Mouse (Mus musculus) heart, embryonic 14.5 days (tissue): ENCODE results near the gene Mrgpra2a. TPM values are rescaled to one million over a fixed set of nuclear protein-coding genes. Genes with fewer than 3 reads are reported as not detected.
"Not testable (repeated sequence)": the region's sequence is repeated elsewhere in the genome, so short reads cannot be mapped to it uniquely, and the experiment has no call there.

Source experiments
- ATAC-seq: fragments of 200-750 bp; cut with Nextera tagmentation; 2 replicates; pipeline ENCODE4 v1.8.0; 2017; ENCODE audit warnings: low read depth, moderate TSS enrichment; ENCODE audit not compliant: insufficient number of reproducible peaks, insufficient read depth, low FRiP score
- H3K27ac ChIP-seq, 2 experiments: fragments of 200-500 bp in 1 of 2; fragments of 300-500 bp in 1 of 2; sonication (generic) in 1 of 2; replicated peaks in 1 of 2; 2 replicates each; pipeline ENCODE4 v1.5.1; 2012 to 2014; ENCODE audit warnings: low read depth in 2 of 2, low read length in 2 of 2, control low read depth in 1 of 2, mild to moderate bottlenecking in 1 of 2, mixed read lengths in 1 of 2; ENCODE audit not compliant: control insufficient read depth in 1 of 2, insufficient read depth in 1 of 2
- H3K27me3 ChIP-seq: fragments of 300-500 bp; sonication (generic); 2 replicates; pipeline ENCODE4 v1.6.1; 2014; ENCODE audit warnings: mild to moderate bottlenecking, low read length, control low read depth; ENCODE audit not compliant: control insufficient read depth, insufficient read depth
- H3K36me3 ChIP-seq: fragments of 300-500 bp; sonication (generic); 2 replicates; pipeline ENCODE4 v1.6.1; 2014; ENCODE audit warnings: mild to moderate bottlenecking, control low read depth, low read length, mixed read lengths; ENCODE audit not compliant: control insufficient read depth, insufficient read depth
- H3K4me1 ChIP-seq, 2 experiments: fragments of 200-500 bp in 1 of 2; fragments of 300-500 bp in 1 of 2; sonication (generic) in 1 of 2; 2 replicates each; pipeline ENCODE4 v1.6.1; 2012 to 2014; ENCODE audit warnings: low read length in 2 of 2, control low read depth in 1 of 2, mixed read lengths in 1 of 2; ENCODE audit not compliant: control insufficient read depth in 2 of 2, insufficient read depth in 2 of 2
- H3K4me2 ChIP-seq: fragments of 300-500 bp; sonication (generic); 2 replicates; pipeline ENCODE4 v1.6.1; 2014; ENCODE audit warnings: mild to moderate bottlenecking, low read length
- H3K4me3 ChIP-seq, 2 experiments: fragments of 200-500 bp in 1 of 2; fragments of 300-500 bp in 1 of 2; sonication (generic) in 1 of 2; 2 replicates each; pipeline ENCODE4 v1.5.1; 2012 to 2014; ENCODE audit warnings: low read length in 2 of 2, mild to moderate bottlenecking in 2 of 2, control low read depth in 1 of 2, low read depth in 1 of 2, moderate library complexity in 1 of 2; ENCODE audit not compliant: control insufficient read depth in 1 of 2, insufficient read depth in 1 of 2
- H3K9ac ChIP-seq: fragments of 300-500 bp; sonication (generic); 2 replicates; pipeline ENCODE4 v1.6.1; 2014; ENCODE audit warnings: mild to moderate bottlenecking, low read length
- H3K9me3 ChIP-seq: fragments of 300-500 bp; sonication (generic); 2 replicates; pipeline ENCODE4 v1.6.1; 2016; ENCODE audit warnings: low read length, control low read depth; ENCODE audit not compliant: control insufficient read depth
- WGBS: fragments of 180-500 bp; shearing (Covaris S2); extraction: QIAGEN DNeasy Blood & Tissue Kit; methylation state at CpG from one replicate; pipeline ENCODE4 v1.1.7; 2014; 5-methylcytosine and 5-hydroxymethylcytosine counted together
- polyA plus RNA-seq: library from polyadenylated mRNA; unstranded; fragments of >200 nt; fragmentation: Nextera tagmentation; extraction: Ambion mirVana; gene quantifications from 2 replicates; pipeline ENCODE4 v1.2.1, GENCODE M21; 2014

Gene Mrgpra2a
- not detected in 2 replicates for polyA plus RNA-seq

DNA sequence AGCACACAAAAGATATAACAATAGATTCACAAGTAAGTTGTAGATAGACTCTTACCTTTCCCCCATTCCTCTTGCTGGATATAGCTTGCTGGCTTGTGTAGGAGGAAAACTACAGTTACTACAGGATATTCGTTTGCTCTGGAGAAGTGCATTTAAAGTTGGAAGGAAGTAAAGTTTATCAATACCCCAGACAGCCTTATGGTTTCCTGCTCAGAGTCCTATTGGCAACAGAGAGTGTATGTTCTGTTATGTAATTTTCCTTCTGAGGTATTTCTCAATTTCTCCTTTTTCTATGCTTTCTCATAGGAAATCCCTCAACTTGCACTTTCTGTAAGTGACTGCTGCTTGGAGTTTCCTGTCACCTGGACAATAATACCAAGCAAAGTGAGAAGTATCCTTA is at the start of gene Mrgpra2a:
Mrgpra2a (minus strand) TSS at position 125 of the 400 bp plus-strand sequence.
- not testable (repeated sequence) for ATAC-seq, H3K27me3 ChIP-seq, H3K36me3 ChIP-seq, H3K9me3 ChIP-seq, H3K9ac ChIP-seq, H3K4me2 ChIP-seq, H3K4me1 ChIP-seq, H3K27ac ChIP-seq, H3K4me3 ChIP-seq
- WGBS: no CpG with 5 or more reads among the region's 1 CpGs

DNA sequence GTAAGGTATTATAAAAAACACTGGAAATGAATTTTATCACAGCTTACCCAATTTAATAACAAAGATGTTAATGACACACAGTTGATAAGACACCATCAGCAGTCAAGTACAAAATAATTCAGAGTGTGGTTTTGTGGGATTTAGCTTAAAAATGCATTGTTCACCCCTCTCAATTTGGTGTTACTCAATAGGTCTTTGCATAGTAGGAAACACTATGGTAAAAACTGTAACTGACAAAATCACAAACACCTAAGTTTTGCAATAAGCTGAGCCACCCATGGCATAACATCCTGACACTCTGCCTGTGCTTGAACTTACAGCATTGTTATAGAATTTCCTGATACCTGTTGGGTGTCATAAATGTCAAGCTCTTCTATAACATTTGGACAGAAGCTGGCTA is 39.3 kb upstream of the Mrgpra2a start:
- ATAC-seq, H3K36me3 ChIP-seq, H3K27me3 ChIP-seq, H3K4me3 ChIP-seq, H3K9me3 ChIP-seq, H3K4me1 ChIP-seq, H3K4me2 ChIP-seq, H3K9ac ChIP-seq, H3K27ac ChIP-seq: not testable (repeated sequence)

DNA sequence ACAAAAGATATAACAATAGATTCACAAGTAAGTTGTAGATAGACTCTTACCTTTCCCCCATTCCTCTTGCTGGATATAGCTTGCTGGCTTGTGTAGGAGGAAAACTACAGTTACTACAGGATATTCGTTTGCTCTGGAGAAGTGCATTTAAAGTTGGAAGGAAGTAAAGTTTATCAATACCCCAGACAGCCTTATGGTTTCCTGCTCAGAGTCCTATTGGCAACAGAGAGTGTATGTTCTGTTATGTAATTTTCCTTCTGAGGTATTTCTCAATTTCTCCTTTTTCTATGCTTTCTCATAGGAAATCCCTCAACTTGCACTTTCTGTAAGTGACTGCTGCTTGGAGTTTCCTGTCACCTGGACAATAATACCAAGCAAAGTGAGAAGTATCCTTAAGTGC is 37.5 kb upstream of the Mrgpra2a start:
- H3K4me3 ChIP-seq, H3K9me3 ChIP-seq, H3K9ac ChIP-seq, H3K4me1 ChIP-seq, H3K27me3 ChIP-seq, H3K4me2 ChIP-seq, H3K27ac ChIP-seq, H3K36me3 ChIP-seq, ATAC-seq: not testable (repeated sequence)
- no CpG with 5 or more reads among the region's 1 CpGs for WGBS

DNA sequence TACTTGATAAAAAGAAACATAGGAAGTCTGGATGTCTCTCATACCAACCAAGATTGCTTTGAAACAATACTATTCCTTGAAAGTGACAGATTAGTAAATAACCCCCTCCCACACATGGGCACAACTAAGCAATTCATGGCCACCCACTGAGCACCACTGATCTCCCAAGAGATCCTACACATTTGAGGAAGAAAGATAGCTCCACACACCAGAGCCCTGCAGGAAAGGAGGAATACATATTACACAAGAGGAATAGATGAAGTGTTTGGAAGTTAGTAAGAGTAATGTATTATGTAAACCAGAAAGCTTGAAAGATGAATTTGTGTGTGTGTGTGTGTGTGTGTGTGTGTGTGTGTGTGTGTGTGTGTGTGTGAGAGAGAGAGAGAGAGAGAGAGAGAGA is 31.2 kb upstream of the Mrgpra2a start:
- not testable (repeated sequence) for H3K4me2 ChIP-seq, H3K27ac ChIP-seq, ATAC-seq, H3K9ac ChIP-seq, H3K4me3 ChIP-seq, H3K27me3 ChIP-seq, H3K9me3 ChIP-seq, H3K4me1 ChIP-seq, H3K36me3 ChIP-seq

DNA sequence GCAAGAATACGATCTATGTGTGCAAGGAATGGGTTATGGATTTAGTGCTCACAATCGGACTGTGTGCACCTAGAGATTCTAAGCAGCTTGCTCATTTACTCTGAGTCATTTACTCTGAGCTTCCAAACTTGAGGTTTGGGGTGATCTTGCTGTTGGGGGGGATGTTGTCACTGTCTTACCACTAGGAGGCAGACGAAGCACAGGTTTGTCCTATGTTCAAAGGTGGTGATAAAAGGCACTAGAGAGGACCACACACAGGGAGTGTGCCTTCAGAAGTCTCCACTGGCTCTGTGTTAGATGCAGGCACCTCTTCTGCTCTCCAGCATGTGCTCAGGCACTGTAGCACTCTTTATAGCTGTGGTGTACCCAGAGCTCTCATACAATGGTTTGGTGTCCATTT is 22.0 kb upstream of the Mrgpra2a start:
- H3K27me3 ChIP-seq, ATAC-seq, H3K4me3 ChIP-seq, H3K36me3 ChIP-seq, H3K9me3 ChIP-seq, H3K4me2 ChIP-seq, H3K9ac ChIP-seq, H3K27ac ChIP-seq, H3K4me1 ChIP-seq: not testable (repeated sequence)
- 15% methylated on average over 1 of the region's 3 CpGs for WGBS

DNA sequence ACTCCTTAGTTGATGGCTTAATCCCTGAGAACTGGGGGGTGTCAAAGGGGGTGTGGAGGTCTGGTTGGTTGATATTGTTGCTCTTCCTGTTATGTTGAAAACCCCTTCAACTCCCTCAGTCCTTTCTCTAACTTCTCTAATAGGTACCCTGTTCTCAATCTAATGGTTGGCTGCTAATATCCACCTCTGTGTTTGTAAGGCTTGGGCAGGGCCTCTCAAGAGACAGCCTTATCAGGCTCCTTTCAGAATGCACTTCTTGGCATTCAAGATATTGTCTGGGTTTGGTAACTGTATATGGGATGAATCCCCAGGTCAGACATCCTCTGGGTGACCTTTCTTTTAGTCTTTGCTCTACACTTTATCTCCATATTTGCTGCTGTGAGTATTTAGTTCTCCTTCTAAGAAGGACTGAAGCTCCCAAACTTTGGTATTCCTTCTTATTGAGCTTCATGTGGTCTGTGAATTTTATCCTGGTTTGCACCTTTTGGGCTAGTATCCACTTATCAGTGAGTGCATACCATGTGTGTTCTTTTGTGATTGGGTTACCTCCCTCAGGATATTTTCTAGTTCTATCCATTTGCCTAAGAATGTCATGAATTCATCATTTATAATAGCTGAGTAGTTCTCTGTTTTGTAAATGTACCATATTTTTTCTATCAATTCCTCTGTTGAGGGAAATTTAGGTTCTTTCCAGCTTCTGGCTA is 13.5 kb upstream of the Mrgpra2a start:
- not testable (repeated sequence) for H3K36me3 ChIP-seq, H3K4me3 ChIP-seq, H3K4me2 ChIP-seq, H3K9me3 ChIP-seq, H3K9ac ChIP-seq, H3K27me3 ChIP-seq, ATAC-seq, H3K27ac ChIP-seq, H3K4me1 ChIP-seq

DNA sequence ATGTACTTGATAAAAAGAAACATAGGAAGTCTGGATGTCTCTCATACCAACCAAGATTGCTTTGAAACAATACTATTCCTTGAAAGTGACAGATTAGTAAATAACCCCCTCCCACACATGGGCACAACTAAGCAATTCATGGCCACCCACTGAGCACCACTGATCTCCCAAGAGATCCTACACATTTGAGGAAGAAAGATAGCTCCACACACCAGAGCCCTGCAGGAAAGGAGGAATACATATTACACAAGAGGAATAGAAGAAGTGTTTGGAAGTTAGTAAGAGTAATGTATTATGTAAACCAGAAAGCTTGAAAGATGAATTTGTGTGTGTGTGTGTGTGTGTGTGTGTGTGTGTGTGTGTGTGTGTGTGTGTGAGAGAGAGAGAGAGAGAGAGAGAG is 6.2 kb downstream of the Mrgpra2a start:
- not testable (repeated sequence) for H3K36me3 ChIP-seq, H3K27ac ChIP-seq, ATAC-seq, H3K27me3 ChIP-seq, H3K4me2 ChIP-seq, H3K9ac ChIP-seq, H3K4me1 ChIP-seq, H3K9me3 ChIP-seq, H3K4me3 ChIP-seq

DNA sequence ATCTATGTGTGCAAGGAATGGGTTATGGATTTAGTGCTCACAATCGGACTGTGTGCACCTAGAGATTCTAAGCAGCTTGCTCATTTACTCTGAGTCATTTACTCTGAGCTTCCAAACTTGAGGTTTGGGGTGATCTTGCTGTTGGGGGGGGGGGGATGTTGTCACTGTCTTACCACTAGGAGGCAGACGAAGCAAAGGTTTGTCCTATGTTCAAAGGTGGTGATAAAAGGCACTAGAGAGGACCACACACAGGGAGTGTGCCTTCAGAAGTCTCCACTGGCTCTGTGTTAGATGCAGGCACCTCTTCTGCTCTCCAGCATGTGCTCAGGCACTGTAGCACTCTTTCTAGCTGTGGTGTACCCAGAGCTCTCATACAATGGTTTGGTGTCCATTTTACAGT is 15.5 kb downstream of the Mrgpra2a start:
- H3K9me3 ChIP-seq, H3K27me3 ChIP-seq, H3K4me2 ChIP-seq, H3K27ac ChIP-seq, H3K9ac ChIP-seq, H3K4me3 ChIP-seq, ATAC-seq, H3K4me1 ChIP-seq, H3K36me3 ChIP-seq: not testable (repeated sequence)
- WGBS: 17% methylated on average over 1 of the region's 2 CpGs
